Mouse (Mus musculus) midbrain, embryonic 11.5 days (tissue): ENCODE measurements at regions not wholly inside any gene's neighbourhood (a gene's known extent, or its start where the extent isn't known, plus 50 kb on each side); places are given as distances from the start of the nearest gene placed in this dataset.
A peak's percentile ranks its signal among the peaks of the same experiment; 100 is the strongest.

ENCODE experiments used
- ATAC-seq: fragments of 200-750 bp; cut with Nextera tagmentation; 2 replicates; pipeline ENCODE4 v1.8.0; 2017; ENCODE audit warnings: moderate TSS enrichment, moderate library complexity; ENCODE audit not compliant: low FRiP score
- DNase-seq: peaks from one replicate; pipeline ENCODE4 v3.0.0; 2015; ENCODE audit warnings: low spot score; ENCODE audit errors: missing footprints
- H3K27ac ChIP-seq: fragments of 300-500 bp; sonication (generic); 2 replicates; pipeline ENCODE4 v1.5.1; 2014; ENCODE audit warnings: low read depth, low read length
- H3K27me3 ChIP-seq: fragments of 300-500 bp; sonication (generic); 2 replicates; pipeline ENCODE4 v1.6.1; 2014; ENCODE audit warnings: mild to moderate bottlenecking, low read length, moderate library complexity, mixed read lengths; ENCODE audit not compliant: control insufficient read depth, insufficient read depth
- H3K36me3 ChIP-seq: fragments of 300-500 bp; sonication (generic); 2 replicates; pipeline ENCODE4 v1.6.1; 2014; ENCODE audit warnings: mild to moderate bottlenecking, low read length, moderate library complexity, mixed read lengths; ENCODE audit not compliant: control insufficient read depth, insufficient read depth
- H3K4me1 ChIP-seq: fragments of 300-500 bp; sonication (generic); 2 replicates; pipeline ENCODE4 v1.6.1; 2014; ENCODE audit warnings: low read length; ENCODE audit not compliant: control insufficient read depth, insufficient read depth
- H3K4me2 ChIP-seq: fragments of 300-500 bp; sonication (generic); 2 replicates; pipeline ENCODE4 v1.6.1; 2014; ENCODE audit warnings: mild to moderate bottlenecking, moderate library complexity
- H3K4me3 ChIP-seq: fragments of 300-500 bp; sonication (generic); 2 replicates; pipeline ENCODE4 v1.5.1; 2014; ENCODE audit warnings: low read depth, low read length
- H3K9ac ChIP-seq: fragments of 300-500 bp; sonication (generic); 2 replicates; pipeline ENCODE4 v1.6.1; 2014; ENCODE audit warnings: low read length
- H3K9me3 ChIP-seq: fragments of 300-500 bp; sonication (generic); 2 replicates; pipeline ENCODE4 v1.6.1; 2016; ENCODE audit warnings: low read length; ENCODE audit not compliant: control insufficient read depth
- WGBS: fragments of 180-500 bp; shearing (Covaris S2); extraction: QIAGEN DNeasy Blood & Tissue Kit; methylation state at CpG from one replicate; pipeline ENCODE4 v1.1.7; 2014; 5-methylcytosine and 5-hydroxymethylcytosine counted together

- no peak overlapping the region for H3K9ac ChIP-seq
- 77% methylated on average over 1 of the region's 1 CpGs for WGBS
- no peak overlapping the region for H3K4me3 ChIP-seq
- ATAC-seq: no peak
- no peaks in the 10 kb centered on the region for H3K9me3 ChIP-seq
- no peaks in the 10 kb centered on the region for H3K36me3 ChIP-seq
- no peak for DNase-seq
- peaks cover 6% of the 10 kb centered on the region; the same call in 1 of the 2 replicates for H3K4me1 ChIP-seq
- H3K4me2 ChIP-seq: no peak overlapping the region
- no peak overlapping the region for H3K27ac ChIP-seq
- peaks cover 5% of the 10 kb centered on the region; the same call in 1 of the 2 replicates for H3K27me3 ChIP-seq
These were observed 334.2 kb downstream of the Bcor start for GRCm38 (mm10) chrX:11825948-11826347.

GRCm38 (mm10) chrX:11826737-11827408 lies 333.3 kb downstream of the Bcor start:
- H3K4me3 ChIP-seq: no peak overlapping the region

GRCm38 (mm10) chrX:11829411-11830002 lies 330.6 kb downstream of the Bcor start:
- no peaks in the 10 kb centered on the region for H3K36me3 ChIP-seq
- no peak overlapping the region for H3K4me2 ChIP-seq
- H3K9ac ChIP-seq: no peak overlapping the region
- DNase-seq (no peak), ATAC-seq (no peak)
- H3K27me3 ChIP-seq: peaks cover 5% of the 10 kb centered on the region; the same call in 1 of the 2 replicates
- 70% methylated on average over 12 of the region's 12 CpGs for WGBS
- no peaks in the 10 kb centered on the region for H3K9me3 ChIP-seq
- H3K27ac ChIP-seq: no peak overlapping the region
- no peak overlapping the region for H3K4me3 ChIP-seq
- H3K4me1 ChIP-seq: peaks cover 6% of the 10 kb centered on the region; the same call in 1 of the 2 replicates

More at GRCm38 (mm10) chrX:11826737-11827408, 333.3 kb downstream of the Bcor start:
- H3K27me3 ChIP-seq: peaks cover 5% of the 10 kb centered on the region; the same call in 1 of the 2 replicates
- DNase-seq (peak; percentile 86), ATAC-seq (peak; percentile 66; the same call in 1 of the 2 replicates)
- no peaks in the 10 kb centered on the region for H3K36me3 ChIP-seq
- peak overlapping the region; percentile 27; the same call in 1 of the 2 replicates for H3K4me2 ChIP-seq
- H3K9me3 ChIP-seq: no peaks in the 10 kb centered on the region
- no peak overlapping the region for H3K9ac ChIP-seq
- WGBS: 14% methylated on average over 20 of the region's 20 CpGs
- H3K27ac ChIP-seq: no peak overlapping the region
- peaks cover 6% of the 10 kb centered on the region; the same call in 1 of the 2 replicates for H3K4me1 ChIP-seq

- Histone ChIP-seq H3K4me3 (no peak overlapping the region), H3K4me1 (no peaks in the 10 kb centered on the region), H3K27ac (no peak overlapping the region), H3K9me3 (no peaks in the 10 kb centered on the region), H3K27me3 (no peaks in the 10 kb centered on the region; the same call in 1 of the 2 replicates), H3K36me3 (no peaks in the 10 kb centered on the region), H3K9ac (no peak overlapping the region), H3K4me2 (no peak overlapping the region)
- ATAC-seq (no peak), DNase-seq (no peak)
- 73% methylated on average over 5 of the region's 5 CpGs for WGBS
These were observed 322.6 kb downstream of the Bcor start for GRCm38 (mm10) chrX:11837566-11837965.

- H3K9ac ChIP-seq: no peak overlapping the region
- no peaks in the 10 kb centered on the region for H3K36me3 ChIP-seq
- H3K4me1 ChIP-seq: no peaks in the 10 kb centered on the region
- DNase-seq: no peak
- no peak overlapping the region for H3K4me2 ChIP-seq
- H3K4me3 ChIP-seq: no peak overlapping the region
- 71% methylated on average over 12 of the region's 12 CpGs for WGBS
- H3K9me3 ChIP-seq: no peaks in the 10 kb centered on the region
- ATAC-seq: no peak
- H3K27ac ChIP-seq: no peak overlapping the region
- H3K27me3 ChIP-seq: no peaks in the 10 kb centered on the region; the same call in 1 of the 2 replicates
These were observed 320.4 kb downstream of the Bcor start for GRCm38 (mm10) chrX:11839665-11840245.

GRCm38 (mm10) chrX:11840319-11841035 lies 319.7 kb downstream of the Bcor start:
- no peak overlapping the region for H3K4me2 ChIP-seq
- ATAC-seq (no peak), DNase-seq (no peak)
- no peaks in the 10 kb centered on the region; the same call in 1 of the 2 replicates for H3K27me3 ChIP-seq
- no peaks in the 10 kb centered on the region for H3K36me3 ChIP-seq
- no peak overlapping the region for H3K9ac ChIP-seq
- H3K9me3 ChIP-seq: no peaks in the 10 kb centered on the region
- no peaks in the 10 kb centered on the region for H3K4me1 ChIP-seq
- WGBS: 65% methylated on average over 10 of the region's 11 CpGs
- H3K4me3 ChIP-seq: no peak overlapping the region
- no peak overlapping the region for H3K27ac ChIP-seq

GRCm38 (mm10) chrX:11845566-11845965 lies 314.6 kb downstream of the Bcor start:
- DNase-seq: no peak
- Histone ChIP-seq H3K27ac (no peak overlapping the region), H3K9ac (no peak overlapping the region), H3K27me3 (no peaks in the 10 kb centered on the region), H3K36me3 (no peaks in the 10 kb centered on the region), H3K4me2 (no peak overlapping the region), H3K9me3 (no peaks in the 10 kb centered on the region), H3K4me3 (no peak overlapping the region), H3K4me1 (no peaks in the 10 kb centered on the region)
- no peak for ATAC-seq
- WGBS: 78% methylated on average over 2 of the region's 2 CpGs

GRCm38 (mm10) chrX:11855910-11856309 lies 304.2 kb downstream of the Bcor start:
- H3K36me3 ChIP-seq: no peaks in the 10 kb centered on the region
- peaks cover 5% of the 10 kb centered on the region for H3K27me3 ChIP-seq
- H3K4me1 ChIP-seq: no peaks in the 10 kb centered on the region
- DNase-seq (no peak), ATAC-seq (no peak)
- H3K4me3 ChIP-seq: no peak overlapping the region
- H3K4me2 ChIP-seq: no peak overlapping the region
- no peak overlapping the region for H3K9ac ChIP-seq
- 84% methylated on average over 4 of the region's 4 CpGs for WGBS
- no peaks in the 10 kb centered on the region for H3K9me3 ChIP-seq
- no peak overlapping the region for H3K27ac ChIP-seq
